Mouse (Mus musculus): ENCODE measurements around the gene 4933428G20Rik.

The 4933428G20Rik gene

DNA sequence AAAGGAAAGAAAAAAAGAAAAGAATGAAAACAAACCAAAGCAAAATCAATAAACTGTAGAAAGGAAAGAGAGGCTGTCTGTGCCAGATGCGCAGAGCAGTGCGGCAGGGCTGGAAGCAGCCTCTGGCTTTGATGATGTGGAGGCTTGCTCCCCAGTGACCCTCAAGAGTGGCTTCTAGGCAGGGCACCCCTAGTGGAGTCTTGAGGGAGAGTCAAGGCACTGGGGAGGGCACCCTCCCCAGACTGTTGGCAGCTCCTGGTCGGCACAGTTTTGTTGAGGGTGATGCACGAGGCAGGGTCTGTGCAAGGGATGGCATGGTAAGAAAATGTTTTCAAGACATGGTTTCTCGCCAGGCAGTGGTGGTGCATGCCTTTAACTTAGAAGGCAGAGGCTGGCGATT is 37.6 kb downstream of the 4933428G20Rik start:
- in situ Hi-C loops (cut with MboI): no loop called here

DNA sequence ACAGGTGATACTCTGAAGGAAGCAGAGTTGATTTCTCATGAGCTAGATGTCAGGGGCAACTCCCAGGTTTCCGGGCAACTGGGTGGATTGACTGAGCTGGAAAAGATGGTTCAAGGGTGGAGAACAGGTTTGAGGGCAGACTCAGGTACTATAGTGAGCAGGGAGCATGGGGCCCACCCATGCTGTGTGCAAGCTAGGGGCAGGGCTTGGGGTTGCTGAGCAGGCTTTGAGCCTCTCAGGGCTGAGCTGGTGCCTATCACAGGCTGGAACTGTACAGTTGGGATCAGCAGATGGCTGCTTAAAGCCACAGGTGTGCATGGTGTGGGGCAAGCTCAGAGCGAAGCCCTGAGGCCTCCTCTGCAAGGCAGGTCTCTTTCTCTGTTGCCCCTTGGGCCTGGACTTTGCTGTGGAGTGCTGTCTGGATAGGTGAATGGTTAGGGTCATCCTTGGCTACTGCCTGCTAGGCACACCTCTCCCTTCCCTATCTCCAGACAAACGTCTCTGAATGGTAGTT is 38.8 kb downstream of the 4933428G20Rik start:
- in situ Hi-C loops (cut with MboI): no loop called here

DNA sequence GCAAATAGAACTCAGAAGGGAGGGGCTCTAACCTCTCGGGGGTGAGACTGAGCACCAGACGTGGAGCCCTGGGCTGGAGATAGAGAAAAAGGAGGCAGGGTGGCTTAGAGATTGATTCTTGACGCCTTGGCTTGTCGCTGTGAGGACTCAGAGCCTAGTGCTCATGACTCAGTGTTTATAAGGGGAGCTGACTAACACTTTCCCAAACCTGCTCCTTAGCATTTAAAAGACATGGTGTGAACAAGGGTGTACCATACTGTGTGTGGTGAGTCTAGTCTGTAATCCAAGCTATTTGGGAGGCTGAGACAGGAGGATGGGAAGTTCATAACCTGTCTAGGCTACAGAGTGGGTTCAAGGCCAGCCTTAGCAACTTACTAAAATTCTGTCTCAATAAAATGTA is 43.0 kb downstream of the 4933428G20Rik start:
- in situ Hi-C loops (cut with MboI): no loop called here

DNA sequence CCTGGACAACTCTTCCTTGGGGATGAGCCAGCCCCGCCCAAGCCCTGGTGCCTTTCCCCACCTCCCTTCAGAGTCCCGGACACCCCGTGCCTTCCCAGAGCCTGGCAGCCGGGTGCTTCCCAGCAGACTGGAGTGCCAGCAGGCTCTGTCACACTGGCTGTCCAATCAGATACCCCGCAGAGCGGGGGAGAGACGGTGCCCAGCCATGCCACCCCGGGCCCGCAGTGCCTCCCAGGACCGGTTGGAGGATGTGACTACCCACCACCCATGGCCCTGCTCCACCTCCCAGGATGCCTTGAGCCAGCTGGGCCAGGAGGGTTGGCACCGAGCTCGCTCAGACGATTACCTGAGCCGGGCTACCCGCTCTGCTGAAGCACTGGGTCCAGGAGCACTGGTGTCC is 48.5 kb downstream of the 4933428G20Rik start:
- in situ Hi-C loops (cut with MboI): no loop called here

DNA sequence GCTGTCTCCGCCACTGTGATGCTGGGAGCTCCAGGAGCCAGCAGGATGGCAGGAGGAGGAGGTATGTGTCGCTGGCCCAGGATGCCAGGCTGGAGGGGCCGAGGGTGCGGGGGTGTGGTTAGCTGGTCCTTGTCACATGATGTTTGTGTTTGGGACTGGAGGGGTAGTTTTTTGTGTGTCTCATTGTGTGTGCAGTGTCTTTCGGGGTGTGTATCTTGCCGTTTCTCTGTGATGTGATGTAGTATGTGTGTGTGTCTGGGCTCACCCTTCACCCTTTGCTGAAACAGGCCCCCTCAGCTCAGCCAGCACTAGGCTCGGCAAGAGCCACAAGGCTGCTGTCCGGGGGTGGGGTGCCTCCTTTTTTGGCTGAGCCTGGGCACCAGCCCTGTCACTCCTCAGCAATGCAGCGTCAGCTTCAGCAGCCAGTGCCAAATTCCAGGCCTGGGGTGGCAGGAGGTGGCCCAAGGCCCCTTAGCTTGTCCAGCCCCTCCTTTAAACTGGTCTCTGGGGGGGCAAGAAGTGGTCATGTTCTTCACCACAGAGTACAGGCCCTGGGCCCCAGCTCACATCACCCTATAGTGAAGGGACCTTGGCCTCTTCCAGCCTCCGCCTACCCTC is 49.7 kb downstream of the 4933428G20Rik start:
- in situ Hi-C loops (cut with MboI): no loop called here

DNA sequence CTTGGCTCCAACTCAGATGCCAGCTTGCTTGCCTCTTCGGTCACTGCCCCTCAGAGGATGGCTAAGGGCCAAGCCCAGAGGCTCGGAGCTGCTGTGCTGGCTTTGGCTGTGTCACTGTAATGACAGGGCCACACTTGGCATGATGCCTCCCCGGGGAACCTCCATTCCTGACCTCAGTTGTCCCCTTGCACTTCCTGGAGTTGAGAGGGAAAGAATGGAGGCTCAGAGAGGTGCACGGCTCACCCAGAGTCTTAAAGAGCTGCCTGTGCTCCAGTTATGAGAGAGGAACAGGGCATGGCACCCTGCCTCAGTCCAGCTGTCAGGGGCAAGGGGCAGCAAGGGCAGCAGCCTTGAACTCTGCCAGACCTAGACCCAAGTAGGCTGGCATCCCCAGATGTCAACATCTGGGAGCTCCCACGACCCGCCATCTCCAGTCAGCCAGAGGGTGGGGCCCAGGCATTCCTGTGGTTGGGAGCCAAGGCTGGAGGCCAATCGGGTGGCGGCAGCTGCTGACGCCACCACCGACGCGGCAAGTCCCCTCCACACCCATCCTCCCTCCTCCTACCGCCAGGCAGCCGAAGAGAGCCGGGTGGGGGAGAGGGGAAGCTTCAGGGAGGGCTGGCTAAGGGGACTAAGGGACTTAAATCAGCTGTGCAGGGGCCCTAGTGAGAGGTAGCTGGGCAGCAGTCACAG is 50.4 kb downstream of the 4933428G20Rik start:
- in situ Hi-C loops (cut with MboI): no loop called here

DNA sequence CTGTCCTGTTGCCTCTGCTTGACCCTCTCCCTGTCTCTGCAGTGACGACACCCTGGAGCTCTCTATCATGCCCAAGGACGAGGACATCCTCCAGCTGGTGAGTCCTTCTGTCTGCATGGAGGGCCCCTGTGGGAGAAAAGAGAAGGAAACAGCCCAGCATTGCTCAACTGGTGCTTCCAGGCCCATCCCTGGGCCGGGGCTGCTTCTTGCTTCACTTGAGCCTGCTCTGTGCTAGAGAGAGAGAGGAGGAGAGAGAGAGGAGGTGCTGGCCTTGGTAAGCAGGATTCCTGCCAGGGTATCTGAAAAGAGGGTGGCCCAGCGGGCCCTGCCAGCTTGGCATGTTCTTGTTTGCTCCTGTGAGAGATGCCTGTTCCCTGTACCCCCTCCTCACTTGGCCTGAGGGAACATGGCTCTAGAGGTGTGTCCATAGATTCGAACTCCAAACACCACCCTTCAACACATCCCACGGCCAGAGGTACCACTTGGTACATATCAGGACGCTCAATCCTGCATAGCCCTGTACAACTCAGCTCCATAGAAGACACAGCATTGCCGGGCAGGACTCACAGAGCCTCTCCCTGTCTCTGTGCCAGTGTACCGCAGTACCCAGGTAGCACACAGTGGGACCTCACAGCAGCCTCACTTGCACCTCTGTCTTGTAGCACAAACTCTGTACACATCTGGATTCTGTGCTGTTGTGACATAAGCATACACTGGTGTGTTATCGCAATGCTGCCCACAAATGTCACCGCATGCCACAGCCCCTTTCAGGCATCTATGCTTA is 51.3 kb downstream of the 4933428G20Rik start:
- in situ Hi-C loops (cut with MboI): no loop called here

DNA sequence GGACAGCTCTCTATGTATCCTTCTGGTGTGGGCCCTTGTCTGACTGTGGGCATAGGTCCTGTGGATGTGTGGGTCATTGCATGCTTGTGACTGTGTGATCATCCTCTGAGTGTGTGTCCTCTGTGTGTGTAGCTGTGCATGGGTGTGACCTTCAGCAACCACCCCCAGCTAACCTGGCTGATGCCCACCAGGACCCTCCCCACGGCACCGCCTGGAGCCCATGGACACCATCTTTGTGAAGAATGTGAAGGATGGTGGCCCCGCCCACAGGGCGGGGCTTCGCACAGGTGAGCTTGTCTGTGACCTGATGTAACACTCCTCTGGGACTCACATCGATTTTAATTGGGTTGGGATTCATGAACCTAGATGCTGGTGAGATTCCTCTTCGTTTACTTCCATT is 52.2 kb downstream of the 4933428G20Rik start:
- in situ Hi-C loops (cut with MboI): no loop called here

DNA sequence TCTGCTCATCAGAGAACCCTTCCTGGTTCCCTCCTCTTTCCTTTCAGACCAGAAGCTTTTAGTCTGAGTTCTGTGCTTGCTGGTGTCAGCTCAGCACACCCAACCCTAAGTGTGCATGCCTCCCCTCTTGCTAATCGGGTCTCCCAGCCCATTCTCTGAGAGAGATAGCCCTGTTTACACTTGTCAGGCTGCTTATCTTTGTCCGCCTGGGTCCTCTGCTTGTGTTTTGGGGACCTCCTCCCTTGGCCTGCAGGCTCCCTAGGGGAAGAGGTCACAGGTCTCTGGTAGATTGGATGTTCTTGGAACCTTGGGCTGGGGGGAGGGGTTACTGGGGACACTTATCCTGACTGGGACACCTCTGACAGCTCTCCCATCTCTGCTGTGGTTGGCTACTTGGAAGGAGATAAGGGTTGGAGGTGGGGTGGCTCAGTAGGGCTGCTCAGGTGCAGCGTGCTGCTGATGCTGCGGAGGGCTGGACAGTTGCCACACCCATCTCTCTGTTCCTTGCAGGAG is 54.1 kb downstream of the 4933428G20Rik start:
- in situ Hi-C loops (cut with MboI): no loop called here

DNA sequence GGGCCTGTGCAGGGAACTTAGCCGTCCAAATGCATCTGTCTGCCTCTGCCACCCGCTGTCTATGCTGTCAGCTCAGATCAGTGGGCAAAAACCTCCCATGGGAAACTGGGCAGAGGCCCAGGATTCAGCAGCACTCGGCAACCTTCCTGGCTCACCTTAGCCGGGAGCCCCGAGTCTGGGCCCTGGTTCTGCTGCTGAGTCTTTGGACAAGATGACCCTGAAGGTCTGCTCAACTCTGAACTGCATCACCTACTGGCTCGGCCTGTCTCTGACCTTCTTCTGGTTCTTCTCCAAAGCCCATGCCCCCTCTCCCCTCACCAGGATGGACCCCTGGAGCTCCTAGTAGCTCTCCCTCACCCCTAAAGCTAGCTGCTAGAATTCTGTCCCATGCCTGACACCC is 54.5 kb downstream of the 4933428G20Rik start:
- in situ Hi-C loops (cut with MboI): no loop called here

DNA sequence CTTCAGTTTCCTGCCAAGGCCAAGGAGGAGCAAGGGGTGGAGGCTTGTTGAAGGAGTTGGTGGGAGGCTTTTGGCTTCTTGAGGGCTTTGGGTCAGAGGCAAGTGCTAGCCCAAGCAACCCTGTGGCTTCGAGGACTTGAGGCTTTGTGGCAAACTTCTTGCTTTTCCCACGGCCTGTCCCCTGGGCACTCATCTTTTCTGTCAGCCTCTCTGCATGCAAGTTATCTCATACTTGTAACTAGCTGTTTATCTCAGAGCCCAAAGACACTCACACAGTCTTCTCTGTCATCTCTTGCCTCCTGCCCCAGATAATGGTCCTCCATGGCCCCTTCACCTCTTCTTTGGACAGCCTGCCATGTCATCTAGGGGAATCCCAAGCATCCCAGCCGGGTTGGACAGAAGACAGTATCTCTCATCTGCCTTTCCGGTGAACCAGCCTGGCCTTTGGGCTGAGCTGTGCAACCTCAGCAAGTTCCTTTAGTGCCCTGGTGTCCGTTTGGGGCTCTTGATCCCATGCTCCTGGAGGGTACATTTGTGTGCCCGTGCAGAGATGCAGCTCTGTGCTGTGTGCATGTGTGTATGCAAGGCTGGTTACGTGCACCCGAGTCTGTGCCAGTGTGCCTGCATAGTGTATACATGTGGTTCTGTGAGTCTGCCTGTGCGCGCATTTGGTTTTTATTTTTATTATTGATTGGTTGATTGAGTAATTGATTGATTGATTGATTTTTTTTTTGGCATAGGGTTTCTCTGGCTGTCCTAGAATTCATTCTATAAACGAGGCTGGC is 57.1 kb downstream of the 4933428G20Rik start:
- in situ Hi-C loops (cut with MboI): no loop called here

DNA sequence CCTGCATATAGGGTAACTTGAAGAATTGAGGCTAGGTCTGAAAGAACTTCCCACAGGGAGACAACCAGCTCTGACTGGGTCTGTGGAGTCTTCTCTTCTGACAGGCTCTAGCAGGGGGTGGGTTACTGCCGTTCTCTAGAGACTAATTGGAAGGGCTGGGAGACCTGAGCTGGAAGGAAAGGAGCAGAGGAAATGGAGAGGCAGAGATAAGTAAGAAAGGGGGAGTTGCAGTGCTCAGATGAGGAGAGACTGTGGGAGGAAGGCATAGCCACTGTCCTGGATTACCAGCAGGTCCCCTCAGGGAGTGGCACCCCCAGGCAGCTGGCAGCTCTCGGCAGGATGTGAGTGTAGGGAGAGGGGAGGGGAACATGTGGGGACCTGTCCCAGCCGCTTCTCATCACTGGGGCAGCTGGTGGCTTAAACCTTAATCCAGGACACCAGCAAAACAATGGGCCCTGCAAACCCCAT is 58.4 kb downstream of the 4933428G20Rik start:
- in situ Hi-C loops (cut with MboI): no loop called here

DNA sequence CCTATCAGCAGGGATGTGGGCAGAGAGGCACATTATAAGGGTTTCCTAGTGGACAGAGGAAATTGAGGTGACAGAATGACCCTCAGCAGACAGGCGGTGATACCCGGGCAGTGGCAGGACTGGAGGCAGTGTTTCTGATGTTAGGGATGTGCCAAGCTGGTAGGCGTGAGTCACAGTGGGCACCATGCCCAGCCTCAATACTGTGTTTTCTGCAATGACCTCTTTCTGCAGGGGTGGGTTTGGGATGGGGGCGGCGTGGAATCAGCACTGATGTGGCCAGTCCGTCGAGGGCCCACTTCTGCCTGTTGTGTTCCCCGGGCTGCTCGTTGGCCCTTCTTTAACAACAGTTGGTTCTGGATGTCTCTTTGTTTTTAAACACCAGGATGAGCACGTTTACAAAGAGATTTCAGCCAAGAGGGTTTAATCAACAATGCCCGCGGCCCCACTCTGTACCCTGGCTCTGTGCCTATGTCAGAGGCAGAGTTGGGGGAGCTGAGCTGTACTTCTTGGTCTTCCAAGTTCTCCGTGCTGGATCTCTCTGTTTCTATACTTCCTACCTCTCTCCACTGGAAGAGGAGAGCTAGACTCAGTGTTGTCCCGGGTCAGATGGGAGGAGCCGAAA is 59.0 kb downstream of the 4933428G20Rik start:
- in situ Hi-C loops (cut with MboI): no loop called here

All from mature B cell (primary cell).